Mouse (Mus musculus) brain, embryonic 14.5 days (tissue): ENCODE results near the gene Pde8a. TPM values are rescaled to one million over a fixed set of nuclear protein-coding genes. Genes with fewer than 3 reads are reported as not detected.
A peak's percentile ranks its signal among the peaks of the same experiment; 100 is the strongest.

Source experiments
- DNase-seq: peaks from one replicate; pipeline ENCODE4 v3.0.0-alpha.2; 2011; ENCODE audit warnings: low read depth
- CTCF ChIP-seq: fragments of 200-500 bp; IDR thresholded peaks from 2 replicates; pipeline ENCODE4 v1.5.1; 2012; ENCODE audit warnings: inconsistent platforms, mild to moderate bottlenecking, moderate library complexity, borderline replicate concordance; ENCODE audit not compliant: insufficient read depth, insufficient read length; ENCODE audit errors: extremely low read depth
- POLR2A ChIP-seq: fragments of 200-500 bp; IDR thresholded peaks from 2 replicates; pipeline ENCODE4 v1.6.1; 2012; ENCODE audit warnings: mild to moderate bottlenecking, inconsistent platforms, borderline replicate concordance; ENCODE audit not compliant: poor library complexity, insufficient read depth, insufficient read length, severe bottlenecking; ENCODE audit errors: extremely low read depth
- polyA plus RNA-seq: library from polyadenylated mRNA; depleted of rRNA; stranded (reverse); fragments of >200 nt; gene quantifications from 2 replicates; pipeline ENCODE4 v1.2.3, GENCODE M21; 2012

Gene Pde8a
- polyA plus RNA-seq, 1 experiment = 4.6 TPM

GRCm38 (mm10) chr7:81335705-81336431, 122.5 kb downstream of the Pde8a start:
- peak; percentile 56 for DNase-seq
- TF ChIP-seq CTCF (no peak), POLR2A (no peak)

DNA sequence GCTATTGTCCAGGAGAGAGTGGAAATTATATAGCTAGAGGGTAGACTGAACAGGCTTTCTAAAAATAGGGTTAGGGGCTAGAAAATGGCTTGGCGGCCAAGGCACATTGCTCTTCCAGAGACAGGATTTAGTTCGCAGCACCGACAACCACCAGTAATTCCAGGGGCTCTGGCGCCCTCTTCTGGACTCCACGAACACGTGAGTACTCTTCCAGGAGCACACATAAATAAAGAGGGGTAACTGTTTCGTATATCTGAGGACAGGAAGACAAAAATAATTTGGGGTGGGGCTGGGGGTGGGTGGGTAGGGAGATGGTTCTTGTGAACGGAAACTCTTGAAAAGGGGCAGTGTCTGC, 123.0 kb downstream of the Pde8a start:
- DNase-seq = peak; percentile 73
- TF ChIP-seq POLR2A = no peak
- peak; percentile 69 for TF ChIP-seq CTCF

DNA sequence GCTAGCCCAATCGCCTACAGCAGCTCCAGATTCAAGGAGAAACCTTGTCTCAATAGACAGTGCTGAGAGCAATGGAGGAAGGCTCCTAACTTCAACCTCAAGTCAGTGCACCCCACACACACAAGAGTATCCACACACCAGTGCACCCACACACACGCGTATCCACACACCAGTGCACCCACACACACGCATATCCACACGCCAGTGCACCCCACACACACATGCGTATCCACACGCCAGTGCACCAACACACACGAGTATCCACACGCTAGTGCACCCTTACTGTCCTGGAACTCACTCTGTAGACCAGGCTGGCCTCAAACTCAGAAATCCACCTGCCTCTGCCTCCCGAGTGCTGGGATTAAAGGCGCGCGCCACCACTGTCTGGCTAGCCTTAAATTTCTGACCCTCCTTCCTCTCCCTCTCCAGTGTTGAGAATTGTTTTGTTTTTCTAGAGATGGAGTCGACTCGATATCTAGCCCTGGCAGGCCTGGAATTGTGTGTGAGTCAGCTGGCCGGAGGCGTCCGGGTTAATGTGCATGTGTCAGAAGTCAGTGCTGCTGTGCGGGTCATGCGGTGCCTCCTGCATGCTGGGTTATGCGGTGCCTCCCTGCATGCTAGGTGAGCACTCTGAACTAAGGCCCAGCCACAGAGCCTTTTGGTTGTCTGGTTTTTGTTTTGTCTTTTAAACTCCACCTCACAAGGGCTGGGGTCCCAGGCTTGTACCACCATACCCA, 124.6 kb downstream of the Pde8a start:
- TF ChIP-seq CTCF (no peak), POLR2A (no peak)
- DNase-seq = no peak

- TF ChIP-seq CTCF (no peak), POLR2A (no peak)
- DNase-seq = no peak
These were observed 125.1 kb downstream of the Pde8a start for GRCm38 (mm10) chr7:81338522-81338873.

- TF ChIP-seq POLR2A (no peak), CTCF (peak; percentile 75)
- peak; percentile 78 for DNase-seq
These were observed 126.4 kb downstream of the Pde8a start for GRCm38 (mm10) chr7:81339783-81340182.

- DNase-seq = peak; percentile 44
- TF ChIP-seq CTCF = peak; percentile 43; the same call in 1 of the 2 replicates
- TF ChIP-seq POLR2A = no peak
These were observed 128.2 kb downstream of the Pde8a start for GRCm38 (mm10) chr7:81341563-81341962.

GRCm38 (mm10) chr7:81342356-81343094, 129.1 kb downstream of the Pde8a start:
- DNase-seq = no peak
- TF ChIP-seq POLR2A (no peak), CTCF (no peak)

- no peak for DNase-seq
- TF ChIP-seq POLR2A (no peak), CTCF (no peak)
These were observed 129.9 kb downstream of the Pde8a start for GRCm38 (mm10) chr7:81343316-81343715.

GRCm38 (mm10) chr7:81343831-81344230, 130.4 kb downstream of the Pde8a start:
- no peak for DNase-seq
- TF ChIP-seq CTCF (no peak), POLR2A (no peak)

DNA sequence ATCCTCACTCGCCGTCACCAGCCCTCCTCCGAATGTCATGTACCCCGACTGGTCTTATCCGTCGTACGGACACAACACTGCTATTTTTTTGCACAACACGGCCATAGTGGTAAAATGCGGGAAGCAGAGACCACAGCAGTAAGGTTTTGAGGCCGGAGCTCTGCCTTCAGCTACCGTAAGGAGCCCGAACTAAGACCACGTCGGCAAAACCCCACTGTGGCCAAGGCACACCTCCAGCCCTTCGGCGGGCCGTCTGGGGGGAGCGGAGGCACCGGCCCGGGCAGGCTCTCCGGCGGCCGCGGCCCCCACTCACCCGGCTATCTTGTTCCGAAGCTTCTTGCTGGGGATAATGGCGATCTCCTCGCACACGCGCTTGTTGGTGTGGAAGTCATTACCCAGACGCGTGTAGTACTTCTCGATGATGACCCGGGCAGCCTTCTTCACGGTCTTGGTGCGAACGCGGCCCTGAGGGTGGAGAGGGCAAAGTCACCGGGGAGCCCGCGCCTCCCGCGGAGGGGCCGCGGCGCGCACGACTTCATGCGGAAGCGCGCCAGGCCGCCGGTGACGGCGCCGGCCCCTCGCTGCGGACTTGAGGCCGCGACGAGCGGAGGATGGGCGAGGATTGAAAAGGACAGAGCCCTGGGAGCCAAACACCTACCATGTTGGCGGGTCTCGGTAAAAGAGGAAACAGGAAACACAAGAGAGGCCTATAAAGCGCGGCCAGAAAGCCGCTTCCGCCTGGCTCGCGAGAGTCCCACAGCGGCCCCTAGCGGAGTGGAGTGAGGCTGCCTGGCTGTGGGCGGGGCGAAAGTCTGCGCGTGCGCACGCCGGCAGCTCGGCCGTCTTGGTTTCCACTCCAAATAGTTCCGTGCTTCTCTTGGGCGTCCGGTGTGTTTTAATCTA, 131.4 kb downstream of the Pde8a start, which contains the start of gene Rps17:
Rps17 (minus strand) TSS at position 711 of the 903 bp plus-strand sequence.
- DNase-seq = peak; percentile 98
- TF ChIP-seq POLR2A = peak; percentile 67; the same call in 1 of the 2 replicates
- peak; percentile 89 for TF ChIP-seq CTCF

GRCm38 (mm10) chr7:81345447-81346170, 132.2 kb downstream of the Pde8a start:
- no peak for DNase-seq
- TF ChIP-seq POLR2A (no peak), CTCF (no peak)
